Mouse (Mus musculus): ENCODE measurements around the gene Ptch2. TPM values are rescaled to one million over a fixed set of nuclear protein-coding genes. Genes with fewer than 3 reads are reported as not detected.

Ptch2 gene
- polyA plus RNA-seq, 1 experiment from 2014 or later: 7.1 TPM

DNA sequence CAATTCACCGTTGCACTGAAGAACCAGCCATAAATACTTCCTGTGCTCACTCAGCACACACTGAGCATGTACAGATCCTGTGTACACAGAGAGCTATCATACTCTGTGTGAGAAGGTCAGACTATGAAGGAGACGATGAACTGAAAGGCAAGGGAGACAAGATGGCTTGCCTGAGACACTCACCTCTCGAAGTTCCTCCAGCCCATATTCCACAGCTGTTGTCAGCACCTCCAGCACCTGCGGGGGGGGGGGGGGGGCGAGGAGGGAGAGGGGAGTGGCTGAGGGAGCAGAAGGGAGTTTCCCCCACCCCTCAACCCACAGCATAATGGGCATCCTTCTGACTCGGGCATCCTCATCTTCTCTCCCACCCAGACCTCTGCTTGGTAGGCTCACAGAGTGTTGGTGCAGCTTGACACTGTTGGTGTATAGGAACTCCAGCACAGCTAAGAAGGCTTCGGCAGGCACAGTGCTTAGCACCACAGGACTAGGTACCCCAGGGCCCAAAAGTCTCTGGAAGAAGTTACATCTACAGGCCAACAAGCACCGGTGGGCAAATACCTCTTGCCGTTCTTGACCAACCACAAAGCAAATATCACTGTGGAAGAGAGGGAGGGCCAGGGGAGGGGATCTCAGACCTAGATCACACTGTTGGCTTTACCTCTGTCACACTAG is 27.8 kb downstream of the Ptch2 start:
- Histone ChIP-seq H3K27ac (no peak overlapping the region), H3K9ac (no peak overlapping the region), H3K9me3 (no peaks in the 10 kb centered on the region), H3K4me3 (no peak overlapping the region), H3K27me3 (no peaks in the 10 kb centered on the region), H3K4me2 (no peak overlapping the region), H3K4me1 (peaks cover 37% of the 10 kb centered on the region), H3K36me3 (0 out of 2 replicates have a peak, but pooled peaks cover under 1% of the 10 kb centered on the region)
- ATAC-seq (ENCODE audit: borderline replicate concordance, extremely low read depth, low FRiP score, low TSS enrichment): no peak
- WGBS: 67% methylated on average over 7 of the region's 9 CpGs

DNA sequence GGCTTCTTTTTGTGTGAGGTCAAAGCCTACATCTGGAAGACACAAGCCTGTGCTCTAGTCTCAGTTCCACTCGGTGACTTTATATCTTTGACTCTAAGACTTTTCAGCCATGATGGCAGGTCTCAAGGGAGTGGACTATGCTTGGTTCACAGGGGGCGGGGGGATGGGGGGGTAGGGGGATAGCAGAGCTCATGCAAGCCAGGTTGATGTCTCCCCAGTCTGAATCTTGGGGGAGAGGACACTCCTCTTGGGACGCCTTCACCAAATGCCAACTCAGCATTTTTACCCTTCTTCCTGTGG is 28.3 kb downstream of the Ptch2 start:
- H3K9me3 ChIP-seq: no peaks in the 10 kb centered on the region
- no peak for ATAC-seq (ENCODE audit: borderline replicate concordance, extremely low read depth, low FRiP score, low TSS enrichment)
- 0 out of 2 replicates have a peak, but pooled peaks cover 3% of the 10 kb centered on the region for H3K36me3 ChIP-seq
- peaks cover 37% of the 10 kb centered on the region for H3K4me1 ChIP-seq
- H3K9ac ChIP-seq: no peak overlapping the region
- WGBS: 71% methylated on average over 3 of the region's 3 CpGs
- peak overlapping the region; percentile 94 for H3K27ac ChIP-seq
- no peaks in the 10 kb centered on the region for H3K27me3 ChIP-seq
- H3K4me2 ChIP-seq: no peak overlapping the region
- H3K4me3 ChIP-seq: no peak overlapping the region

DNA sequence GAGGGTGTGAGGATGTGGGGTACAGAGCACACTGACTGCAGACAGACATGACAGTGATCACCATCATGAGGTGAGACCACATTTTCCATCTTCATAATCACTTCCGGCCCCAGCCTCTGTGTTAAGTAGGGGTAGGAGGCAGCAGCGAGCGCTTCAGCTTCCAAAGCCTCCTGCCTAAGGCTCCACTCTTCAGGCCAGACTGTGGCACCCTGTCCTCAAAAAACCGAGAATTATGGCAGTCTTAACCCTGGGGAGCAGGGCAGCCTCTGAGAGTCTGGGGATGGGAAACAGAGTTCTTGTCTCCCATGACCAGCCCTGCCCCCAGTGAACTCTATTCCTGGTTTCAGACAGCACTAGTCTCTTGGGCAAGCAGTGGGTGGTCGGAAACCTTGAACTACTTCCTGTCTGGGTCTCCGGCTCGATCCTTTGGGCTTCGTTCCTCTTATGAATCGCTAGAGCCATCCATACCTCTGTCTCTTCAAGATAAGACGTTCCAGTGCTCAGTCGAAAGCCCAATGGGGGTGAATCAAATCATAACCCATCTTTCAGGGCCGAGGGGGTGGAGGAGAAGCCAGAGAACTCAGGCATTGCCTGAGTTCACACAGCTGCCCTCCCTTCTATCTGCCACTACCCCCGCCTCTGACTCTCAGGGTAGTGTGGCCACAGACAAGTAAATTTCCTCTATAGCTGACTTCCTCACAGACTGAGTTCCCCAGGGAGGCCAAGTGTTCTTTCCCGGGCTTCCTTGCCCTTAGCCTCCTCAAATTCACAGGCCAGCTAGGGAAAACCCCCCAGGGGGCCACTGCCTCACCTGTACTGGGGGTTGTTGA is 28.9 kb downstream of the Ptch2 start:
- Histone ChIP-seq H3K36me3 (0 out of 2 replicates have a peak, but pooled peaks cover 3% of the 10 kb centered on the region), H3K9me3 (no peaks in the 10 kb centered on the region), H3K4me3 (no peak overlapping the region), H3K4me1 (peaks cover 35% of the 10 kb centered on the region), H3K27me3 (no peaks in the 10 kb centered on the region), H3K9ac (peak overlapping the region; percentile 31; the same call in 1 of the 2 replicates), H3K4me2 (peak overlapping the region; percentile 26), H3K27ac (peak overlapping the region; percentile 94)
- ATAC-seq (ENCODE audit: borderline replicate concordance, extremely low read depth, low FRiP score, low TSS enrichment): no peak
- WGBS: 40% methylated on average over 14 of the region's 14 CpGs

DNA sequence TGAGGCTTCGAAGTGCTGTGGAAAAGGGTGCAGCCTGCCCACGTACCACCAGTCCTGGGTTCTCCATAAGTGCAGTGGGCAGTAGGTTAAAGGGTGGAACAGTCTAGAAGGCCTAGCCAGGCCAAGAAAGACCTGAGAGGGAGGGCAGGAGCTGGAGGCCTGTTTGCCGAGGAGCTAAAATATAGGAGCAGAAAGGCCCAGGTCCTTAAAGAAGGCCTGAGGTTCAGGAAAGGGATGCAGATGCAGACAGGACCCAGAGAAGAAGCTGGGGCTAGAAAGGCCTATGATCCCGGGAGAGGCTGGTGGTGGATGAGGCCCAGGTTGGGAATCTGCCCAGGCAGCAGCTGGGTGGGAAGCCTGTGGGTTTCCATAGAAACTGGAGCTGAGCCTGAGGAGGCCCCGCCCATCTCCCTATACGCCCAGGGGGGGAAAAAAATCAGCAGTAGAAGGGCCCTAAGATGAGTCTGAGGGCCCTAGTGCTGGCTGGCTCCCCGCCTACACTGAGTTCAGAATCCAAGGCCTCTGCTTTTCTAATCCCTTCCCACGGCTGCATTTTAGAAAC is 29.6 kb downstream of the Ptch2 start, which contains the start of gene Btbd19:
Btbd19 (minus strand) TSS at position 378 of the 562 bp plus-strand sequence.
- no peaks in the 10 kb centered on the region for H3K27me3 ChIP-seq
- H3K36me3 ChIP-seq: 0 out of 2 replicates have a peak, but pooled peaks cover 3% of the 10 kb centered on the region
- H3K9ac ChIP-seq: peak within 1 kb of the TSS; percentile 31
- no peaks in the 10 kb centered on the region for H3K9me3 ChIP-seq
- ATAC-seq (ENCODE audit: borderline replicate concordance, extremely low read depth, low FRiP score, low TSS enrichment): peak; percentile 71; the same call in 1 of the 2 replicates
- 22% methylated on average over 8 of the region's 8 CpGs for WGBS
- peak within 1 kb of the TSS; percentile 26 for H3K4me2 ChIP-seq
- H3K4me3 ChIP-seq: no peak within 1 kb of the TSS
- peaks cover 32% of the 10 kb centered on the region for H3K4me1 ChIP-seq
- H3K27ac ChIP-seq: peak within 1 kb of the TSS; percentile 94

DNA sequence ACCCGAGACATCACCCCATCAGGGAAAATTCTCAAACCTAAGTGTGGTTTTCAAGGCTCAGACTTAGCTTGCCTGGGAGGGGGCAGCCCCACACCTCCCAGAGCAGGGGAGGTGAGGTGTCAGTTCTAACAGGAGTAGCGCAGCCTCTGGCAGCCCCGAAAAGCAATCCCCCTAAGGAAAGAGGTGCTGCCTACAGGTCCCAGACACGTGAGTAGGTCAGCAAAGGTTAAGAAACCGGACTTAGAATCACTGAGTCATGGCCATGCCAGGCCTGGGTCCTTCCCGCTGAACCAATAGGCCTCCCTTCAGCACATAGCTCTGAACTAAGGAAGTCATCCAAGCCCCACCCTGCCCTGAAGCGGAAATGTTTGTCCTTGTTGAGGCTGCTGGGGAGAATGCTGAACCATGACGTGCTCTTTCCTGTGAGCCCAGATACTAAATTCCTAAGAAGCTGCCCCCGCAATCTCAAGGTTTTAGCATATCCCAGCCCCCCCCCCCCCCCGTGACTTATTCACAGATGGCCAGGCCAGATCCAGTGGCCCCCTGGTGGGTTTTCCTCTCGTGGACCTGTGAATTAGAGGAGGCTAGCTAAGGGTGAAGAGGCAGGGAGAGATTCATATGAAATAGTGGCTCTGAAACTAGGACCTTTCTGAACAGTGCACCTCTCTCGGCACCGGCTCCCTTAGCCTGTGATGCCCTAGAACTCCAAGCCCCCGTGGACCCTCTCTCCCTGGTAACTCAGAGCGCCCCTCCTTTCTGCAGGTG is 30.2 kb downstream of the Ptch2 start:
- Histone ChIP-seq H3K4me2 (peak overlapping the region; percentile 26; the same call in 1 of the 2 replicates), H3K27me3 (no peaks in the 10 kb centered on the region), H3K4me1 (peaks cover 32% of the 10 kb centered on the region), H3K27ac (peak overlapping the region; percentile 94), H3K4me3 (no peak overlapping the region), H3K9ac (peak overlapping the region; percentile 23), H3K36me3 (0 out of 2 replicates have a peak, but pooled peaks cover 3% of the 10 kb centered on the region), H3K9me3 (no peaks in the 10 kb centered on the region)
- WGBS: 38% methylated on average over 15 of the region's 15 CpGs
- peak; percentile 66 for ATAC-seq (ENCODE audit: borderline replicate concordance, extremely low read depth, low FRiP score, low TSS enrichment)

DNA sequence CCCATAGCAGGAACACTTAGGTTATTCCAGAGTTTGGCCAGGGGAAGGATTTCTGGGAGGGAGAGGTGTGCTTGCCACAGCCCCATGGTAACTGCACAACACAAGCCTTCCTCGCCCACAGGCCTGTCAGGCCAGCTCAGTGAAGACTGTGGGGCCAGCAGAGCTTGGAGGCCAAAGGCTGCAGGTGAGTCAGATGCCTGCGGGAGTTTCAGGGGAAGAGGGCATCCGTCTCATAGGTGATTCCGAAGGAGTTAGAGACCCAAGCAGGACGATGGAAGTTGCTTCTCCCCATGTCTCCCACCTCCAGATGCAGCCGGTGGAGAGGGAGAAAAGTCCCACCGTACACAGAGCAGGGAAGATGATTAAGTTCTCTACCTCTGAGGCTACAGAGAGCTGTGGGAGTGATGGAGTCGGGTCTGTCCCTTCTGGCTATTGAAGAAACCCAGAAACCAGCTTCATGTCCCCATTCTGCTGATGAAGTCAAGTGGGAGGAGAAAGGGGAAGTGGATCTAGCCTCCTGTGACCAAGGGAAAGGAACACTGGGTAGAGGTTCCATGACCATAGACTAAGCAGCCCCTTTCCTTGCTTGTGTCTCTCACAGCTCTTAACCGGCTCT is 30.9 kb downstream of the Ptch2 start, which contains the start of gene Tctex1d4:
Tctex1d4 (plus strand) TSS at position 120 of the 616 bp plus-strand sequence.
- Histone ChIP-seq H3K9me3 (no peaks in the 10 kb centered on the region), H3K4me1 (peaks cover 26% of the 10 kb centered on the region), H3K27me3 (peaks cover 3% of the 10 kb centered on the region; the same call in 1 of the 2 replicates), H3K4me3 (no peak within 1 kb of the TSS), H3K9ac (peak within 1 kb of the TSS; percentile 31), H3K27ac (peak within 1 kb of the TSS; percentile 94), H3K36me3 (0 out of 2 replicates have a peak, but pooled peaks cover 3% of the 10 kb centered on the region), H3K4me2 (peak within 1 kb of the TSS; percentile 26)
- ATAC-seq (ENCODE audit: borderline replicate concordance, extremely low read depth, low FRiP score, low TSS enrichment): no peak
- 83% methylated on average over 9 of the region's 9 CpGs for WGBS

DNA sequence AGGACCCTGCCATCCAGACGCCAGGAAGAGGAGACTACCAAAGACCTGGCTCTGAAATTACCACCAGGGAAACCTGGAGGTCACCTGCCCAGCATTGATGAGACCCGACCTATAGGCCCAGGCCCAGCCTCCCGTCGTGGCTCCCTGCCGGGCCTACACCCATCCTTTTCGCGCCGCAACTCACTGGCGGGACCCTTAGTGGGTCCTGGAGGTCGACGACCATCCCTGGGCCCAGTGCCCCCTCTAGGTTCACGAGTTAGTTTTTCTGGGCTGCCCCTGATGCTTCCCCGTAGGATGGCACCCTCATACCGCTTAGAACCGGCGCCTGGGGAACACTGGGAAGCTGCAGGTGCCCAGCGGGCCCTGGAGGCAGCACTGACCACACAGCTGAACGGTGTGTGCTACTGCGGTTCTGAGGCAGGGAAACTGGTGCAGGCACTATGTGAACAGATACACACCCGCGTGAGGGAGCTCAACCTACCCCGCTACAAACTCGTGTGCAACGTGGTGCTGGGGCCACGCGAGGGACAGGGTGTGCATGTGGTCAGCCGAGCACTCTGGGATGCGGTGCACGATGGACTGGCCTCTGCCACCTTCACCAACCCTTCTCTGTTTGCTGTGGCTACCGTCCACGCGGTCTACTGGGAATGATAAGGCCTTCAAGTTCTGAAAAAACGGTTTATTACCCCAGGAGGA is 32.3 kb downstream of the Ptch2 start:
- peaks cover 33% of the 10 kb centered on the region for H3K4me1 ChIP-seq
- no peak overlapping the region for H3K4me3 ChIP-seq
- 0 out of 2 replicates have a peak, but pooled peaks cover 3% of the 10 kb centered on the region for H3K36me3 ChIP-seq
- 85% methylated on average over 33 of the region's 33 CpGs for WGBS
- no peak overlapping the region for H3K27ac ChIP-seq
- no peaks in the 10 kb centered on the region for H3K9me3 ChIP-seq
- H3K4me2 ChIP-seq: no peak overlapping the region
- H3K27me3 ChIP-seq: peaks cover 17% of the 10 kb centered on the region
- no peak overlapping the region for H3K9ac ChIP-seq
- ATAC-seq (ENCODE audit: borderline replicate concordance, extremely low read depth, low FRiP score, low TSS enrichment): no peak

DNA sequence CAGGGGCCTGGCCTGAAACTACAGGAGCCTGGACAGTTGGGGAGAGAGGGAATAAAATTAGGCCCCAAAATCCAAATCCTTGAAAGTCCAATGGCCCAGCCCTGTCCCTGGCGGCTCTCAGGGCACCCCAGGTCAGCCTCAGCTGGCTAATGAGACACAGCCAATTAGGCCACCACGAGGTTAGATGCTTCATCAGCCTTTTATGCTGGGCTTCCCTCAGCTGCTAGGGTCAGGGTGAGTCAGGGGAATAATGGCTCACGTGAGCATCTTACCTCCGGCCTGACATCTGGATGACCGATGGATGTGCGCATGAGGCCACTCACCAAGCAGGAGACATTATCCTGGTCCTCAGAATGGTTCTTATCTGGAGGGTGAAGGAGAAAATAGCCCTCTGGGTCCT is 34.9 kb downstream of the Ptch2 start:
- Histone ChIP-seq H3K27ac (no peak overlapping the region), H3K4me1 (peaks cover 23% of the 10 kb centered on the region), H3K27me3 (peaks cover 20% of the 10 kb centered on the region), H3K4me2 (no peak overlapping the region), H3K9ac (no peak overlapping the region), H3K4me3 (no peak overlapping the region), H3K36me3 (0 out of 2 replicates have a peak, but pooled peaks cover 3% of the 10 kb centered on the region), H3K9me3 (no peaks in the 10 kb centered on the region)
- 79% methylated on average over 6 of the region's 6 CpGs for WGBS
- no peak for ATAC-seq (ENCODE audit: borderline replicate concordance, extremely low read depth, low FRiP score, low TSS enrichment)

DNA sequence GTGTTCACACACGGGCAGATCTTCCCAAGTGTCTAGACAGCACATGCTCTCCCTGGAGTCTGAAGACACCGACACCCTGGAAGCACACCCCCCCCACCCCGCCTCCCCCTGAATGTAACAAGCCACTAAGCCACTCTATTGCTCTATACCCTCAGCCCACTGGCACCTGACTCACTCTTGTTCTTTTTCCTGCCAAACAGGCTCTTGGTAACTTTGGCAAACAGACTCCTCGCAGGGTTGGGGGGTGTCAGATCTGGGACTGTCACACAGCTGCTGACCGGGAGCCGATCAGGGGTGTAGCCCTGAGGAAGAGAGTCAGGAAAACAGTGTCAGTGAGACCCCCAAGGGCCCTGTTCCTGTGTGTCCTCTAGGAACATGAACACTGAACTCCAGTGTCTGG is 35.3 kb downstream of the Ptch2 start:
- Histone ChIP-seq H3K36me3 (0 out of 2 replicates have a peak, but pooled peaks cover 3% of the 10 kb centered on the region), H3K4me3 (no peak overlapping the region), H3K27me3 (peaks cover 20% of the 10 kb centered on the region), H3K4me1 (peaks cover 19% of the 10 kb centered on the region), H3K9ac (no peak overlapping the region), H3K27ac (no peak overlapping the region), H3K9me3 (no peaks in the 10 kb centered on the region), H3K4me2 (no peak overlapping the region)
- ATAC-seq (ENCODE audit: borderline replicate concordance, extremely low read depth, low FRiP score, low TSS enrichment): no peak
- WGBS: 62% methylated on average over 6 of the region's 6 CpGs

DNA sequence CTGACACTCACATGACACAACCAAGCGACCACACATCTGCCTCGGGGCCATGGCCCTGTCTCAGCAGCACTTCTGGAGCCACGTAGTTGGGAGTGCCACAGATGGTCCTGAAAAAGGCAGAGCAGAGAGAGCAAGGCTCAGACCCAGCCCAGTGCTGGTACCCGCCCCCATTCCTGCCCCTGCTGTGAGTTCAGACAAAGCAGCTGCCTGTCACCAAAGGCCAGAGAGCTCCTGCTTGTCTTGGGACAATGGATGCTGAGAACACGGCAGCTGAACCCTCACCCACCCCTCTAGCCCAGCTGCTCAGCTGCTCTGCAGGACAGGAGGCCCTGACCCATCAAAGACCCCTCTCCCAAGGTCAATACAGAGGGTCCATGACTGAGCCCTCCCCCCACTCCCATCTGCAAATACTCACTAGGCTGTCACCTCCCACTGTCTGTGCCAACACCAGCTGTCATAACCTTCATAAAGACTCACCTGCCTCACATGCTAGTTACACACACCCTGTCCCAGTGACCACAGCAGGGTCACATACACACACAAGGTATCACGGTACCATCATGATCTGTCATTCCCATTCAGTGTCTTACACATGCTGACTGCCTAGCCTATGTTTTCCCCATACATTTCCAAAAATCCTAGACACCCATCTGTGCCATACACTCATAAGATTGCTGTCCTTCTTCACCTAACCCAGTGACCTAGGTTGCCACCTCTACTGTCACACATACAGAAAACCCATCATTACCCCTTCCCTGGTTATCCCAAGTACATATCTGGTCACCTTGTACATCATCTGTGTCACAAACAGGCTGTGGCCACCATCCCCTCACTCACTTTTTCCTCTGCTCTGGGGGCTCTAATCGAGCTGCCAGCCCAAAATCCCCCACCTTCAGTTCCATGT is 36.3 kb downstream of the Ptch2 start:
- WGBS: 38% methylated on average over 7 of the region's 7 CpGs
- no peak for ATAC-seq (ENCODE audit: borderline replicate concordance, extremely low read depth, low FRiP score, low TSS enrichment)
- Histone ChIP-seq H3K4me2 (peak overlapping the region; percentile 100; the same call in 1 of the 2 replicates), H3K9ac (no peak overlapping the region), H3K4me1 (peaks cover 14% of the 10 kb centered on the region), H3K9me3 (no peaks in the 10 kb centered on the region), H3K36me3 (0 out of 2 replicates have a peak, but pooled peaks cover 3% of the 10 kb centered on the region), H3K27ac (no peak overlapping the region), H3K27me3 (peaks cover 20% of the 10 kb centered on the region), H3K4me3 (peak overlapping the region; percentile 89; the same call in 1 of the 2 replicates)

All from lung, embryonic 15.5 days (tissue).